Mouse (Mus musculus): ENCODE data around the gene Pex6. TPM values are rescaled to one million over a fixed set of nuclear protein-coding genes. Genes with fewer than 3 reads are reported as not detected.

The Pex6 gene
- polyA plus RNA-seq (2014; fragmentation: Nextera tagmentation; extraction: Ambion mirVana), result 10.4 and 10.5 TPM in 2 replicates

GRCm38 (mm10) chr17:46710959-46711597, at the start of gene Pex6:
Gene Pex6, plus strand, starts transcription at chr17:46711463.
- peak; percentile 75 for ATAC-seq (ENCODE audit: insufficient number of reproducible peaks, insufficient read depth, low FRiP score, low read depth)
- peak within 1 kb of the TSS; percentile 96 for H3K9ac ChIP-seq (ENCODE audit: low read length)
- peak within 1 kb of the TSS; percentile 94 to 99 for H3K4me3 ChIP-seq (ENCODE audit: control insufficient read depth in 1 of 2, insufficient read depth in 1 of 2, low read depth in 1 of 2, low read length in 2 of 2)
- H3K36me3 ChIP-seq (ENCODE audit: control insufficient read depth, insufficient read depth, low read length), result peaks cover 26% of the 10 kb centered on the region
- H3K9me3 ChIP-seq (ENCODE audit: control insufficient read depth, low read length), result no peaks in the 10 kb centered on the region
- H3K27me3 ChIP-seq (ENCODE audit: control insufficient read depth, insufficient read depth, low read length), result no peaks in the 10 kb centered on the region
- peaks cover 0 to 10% of the 10 kb centered on the region in 2 experiments; a peak in 3 of 4 replicates for H3K4me1 ChIP-seq (ENCODE audit: control insufficient read depth in 2 of 2, insufficient read depth in 2 of 2, low read length in 2 of 2)
- peak within 1 kb of the TSS; percentile 57 to 79 for H3K27ac ChIP-seq (replicated peaks in 1 of 2; ENCODE audit: control insufficient read depth in 1 of 2, insufficient read depth in 1 of 2, low read depth in 2 of 2, low read length in 2 of 2)
- 8% methylated on average over 36 of the region's 36 CpGs for WGBS
- peak within 1 kb of the TSS; percentile 93 for H3K4me2 ChIP-seq (ENCODE audit: low read length)

GRCm38 (mm10) chr17:46661981-46662380, 49.3 kb upstream of the Pex6 start:
- H3K4me3 ChIP-seq (ENCODE audit: control insufficient read depth in 1 of 2, insufficient read depth in 1 of 2, low read depth in 1 of 2, low read length in 2 of 2), result no peak overlapping the region
- no peak overlapping the region for H3K4me2 ChIP-seq (ENCODE audit: low read length)
- no peaks in the 10 kb centered on the region for H3K27me3 ChIP-seq (ENCODE audit: control insufficient read depth, insufficient read depth, low read length)
- H3K9ac ChIP-seq (ENCODE audit: low read length), result no peak overlapping the region
- 89% methylated on average over 12 of the region's 12 CpGs for WGBS
- H3K27ac ChIP-seq (replicated peaks in 1 of 2; ENCODE audit: control insufficient read depth in 1 of 2, insufficient read depth in 1 of 2, low read depth in 2 of 2, low read length in 2 of 2), result no peak overlapping the region
- no peaks in the 10 kb centered on the region for H3K4me1 ChIP-seq (ENCODE audit: control insufficient read depth in 2 of 2, insufficient read depth in 2 of 2, low read length in 2 of 2)
- no peaks in the 10 kb centered on the region for H3K9me3 ChIP-seq (ENCODE audit: control insufficient read depth, low read length)
- H3K36me3 ChIP-seq (ENCODE audit: control insufficient read depth, insufficient read depth, low read length), result peaks cover 100% of the 10 kb centered on the region
- no peak for ATAC-seq (ENCODE audit: insufficient number of reproducible peaks, insufficient read depth, low FRiP score, low read depth)

GRCm38 (mm10) chr17:46662730-46663129, 48.5 kb upstream of the Pex6 start:
- peaks cover 98% of the 10 kb centered on the region for H3K36me3 ChIP-seq (ENCODE audit: control insufficient read depth, insufficient read depth, low read length)
- no peak overlapping the region for H3K9ac ChIP-seq (ENCODE audit: low read length)
- no peak overlapping the region for H3K4me3 ChIP-seq (ENCODE audit: control insufficient read depth in 1 of 2, insufficient read depth in 1 of 2, low read depth in 1 of 2, low read length in 2 of 2)
- no peak for ATAC-seq (ENCODE audit: insufficient number of reproducible peaks, insufficient read depth, low FRiP score, low read depth)
- WGBS, result 84% methylated on average over 5 of the region's 5 CpGs
- no peaks in the 10 kb centered on the region for H3K9me3 ChIP-seq (ENCODE audit: control insufficient read depth, low read length)
- no peaks in the 10 kb centered on the region for H3K27me3 ChIP-seq (ENCODE audit: control insufficient read depth, insufficient read depth, low read length)
- no peak overlapping the region for H3K27ac ChIP-seq (replicated peaks in 1 of 2; ENCODE audit: control insufficient read depth in 1 of 2, insufficient read depth in 1 of 2, low read depth in 2 of 2, low read length in 2 of 2)
- H3K4me2 ChIP-seq (ENCODE audit: low read length), result no peak overlapping the region
- no peaks in the 10 kb centered on the region for H3K4me1 ChIP-seq (ENCODE audit: control insufficient read depth in 2 of 2, insufficient read depth in 2 of 2, low read length in 2 of 2)

- H3K27me3 ChIP-seq (ENCODE audit: control insufficient read depth, insufficient read depth, low read length), result no peaks in the 10 kb centered on the region
- 0 out of 2 replicates have a peak, but pooled peaks have one; percentile 40 for ATAC-seq (ENCODE audit: insufficient number of reproducible peaks, insufficient read depth, low FRiP score, low read depth)
- peaks cover under 1 to 1% of the 10 kb centered on the region in 2 experiments; a peak in 2 of 4 replicates for H3K4me1 ChIP-seq (ENCODE audit: control insufficient read depth in 2 of 2, insufficient read depth in 2 of 2, low read length in 2 of 2)
- H3K4me3 ChIP-seq (ENCODE audit: control insufficient read depth in 1 of 2, insufficient read depth in 1 of 2, low read depth in 1 of 2, low read length in 2 of 2), result no peak overlapping the region
- no peak overlapping the region for H3K4me2 ChIP-seq (ENCODE audit: low read length)
- no peaks in the 10 kb centered on the region for H3K9me3 ChIP-seq (ENCODE audit: control insufficient read depth, low read length)
- H3K36me3 ChIP-seq (ENCODE audit: control insufficient read depth, insufficient read depth, low read length), result peaks cover 83% of the 10 kb centered on the region
- no peak overlapping the region for H3K9ac ChIP-seq (ENCODE audit: low read length)
- WGBS, result 77% methylated on average over 16 of the region's 16 CpGs
- H3K27ac ChIP-seq (replicated peaks in 1 of 2; ENCODE audit: control insufficient read depth in 1 of 2, insufficient read depth in 1 of 2, low read depth in 2 of 2, low read length in 2 of 2), result no peak overlapping the region
Measured at GRCm38 (mm10) chr17:46667712-46668111, 43.6 kb upstream of the Pex6 start.

DNA sequence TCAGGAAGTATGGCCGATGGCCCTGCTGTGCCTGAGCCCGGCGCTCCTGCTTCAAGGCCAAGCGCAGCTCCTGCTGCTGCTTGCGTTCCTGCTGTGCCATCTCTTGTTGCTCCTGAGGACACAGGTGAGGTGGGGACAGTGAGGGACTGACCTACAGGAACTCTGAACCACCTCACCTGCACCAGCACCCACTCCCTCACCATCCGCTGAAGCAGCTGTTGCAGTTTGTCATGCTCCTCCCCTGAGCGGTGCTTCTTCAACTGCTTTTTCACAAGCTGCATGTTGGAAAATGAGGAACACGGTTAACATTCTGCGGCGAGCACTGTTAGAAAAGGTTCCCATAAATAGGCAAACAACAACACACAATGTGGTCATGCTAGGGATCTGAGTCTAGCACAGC, 41.4 kb upstream of the Pex6 start:
- Histone ChIP-seq H3K27ac (replicated peaks in 1 of 2; ENCODE audit: control insufficient read depth in 1 of 2, insufficient read depth in 1 of 2, low read depth in 2 of 2, low read length in 2 of 2) (no peak overlapping the region), H3K36me3 (ENCODE audit: control insufficient read depth, insufficient read depth, low read length) (peaks cover 69% of the 10 kb centered on the region), H3K4me3 (ENCODE audit: control insufficient read depth in 1 of 2, insufficient read depth in 1 of 2, low read depth in 1 of 2, low read length in 2 of 2) (no peak overlapping the region), H3K27me3 (ENCODE audit: control insufficient read depth, insufficient read depth, low read length) (no peaks in the 10 kb centered on the region), H3K4me1 (ENCODE audit: control insufficient read depth in 2 of 2, insufficient read depth in 2 of 2, low read length in 2 of 2) (peaks cover 10 to 13% of the 10 kb centered on the region in 2 experiments), H3K9me3 (ENCODE audit: control insufficient read depth, low read length) (no peaks in the 10 kb centered on the region), H3K9ac (ENCODE audit: low read length) (no peak overlapping the region), H3K4me2 (ENCODE audit: low read length) (no peak overlapping the region)
- no peak for ATAC-seq (ENCODE audit: insufficient number of reproducible peaks, insufficient read depth, low FRiP score, low read depth)
- WGBS, result 94% methylated on average over 10 of the region's 10 CpGs

- peaks cover 69% of the 10 kb centered on the region for H3K36me3 ChIP-seq (ENCODE audit: control insufficient read depth, insufficient read depth, low read length)
- H3K4me2 ChIP-seq (ENCODE audit: low read length), result peak within 1 kb of the TSS; percentile 81
- peak; percentile 82 for ATAC-seq (ENCODE audit: insufficient number of reproducible peaks, insufficient read depth, low FRiP score, low read depth)
- peak within 1 kb of the TSS; percentile 86 for H3K9ac ChIP-seq (ENCODE audit: low read length)
- peak within 1 kb of the TSS; percentile 79 to 94 for H3K4me3 ChIP-seq (ENCODE audit: control insufficient read depth in 1 of 2, insufficient read depth in 1 of 2, low read depth in 1 of 2, low read length in 2 of 2)
- 1% methylated on average over 43 of the region's 43 CpGs for WGBS
- peak within 1 kb of the TSS; percentile 80 to 86 for H3K27ac ChIP-seq (replicated peaks in 1 of 2; ENCODE audit: control insufficient read depth in 1 of 2, insufficient read depth in 1 of 2, low read depth in 2 of 2, low read length in 2 of 2)
- H3K4me1 ChIP-seq (ENCODE audit: control insufficient read depth in 2 of 2, insufficient read depth in 2 of 2, low read length in 2 of 2), result peaks cover 18 to 24% of the 10 kb centered on the region in 2 experiments
- H3K9me3 ChIP-seq (ENCODE audit: control insufficient read depth, low read length), result no peaks in the 10 kb centered on the region
- no peaks in the 10 kb centered on the region for H3K27me3 ChIP-seq (ENCODE audit: control insufficient read depth, insufficient read depth, low read length)
Measured at GRCm38 (mm10) chr17:46673850-46674529, 37.3 kb upstream of the Pex6 start, which contains the start of gene Rrp36. Gene Rrp36, minus strand, starts transcription at chr17:46674352.

DNA sequence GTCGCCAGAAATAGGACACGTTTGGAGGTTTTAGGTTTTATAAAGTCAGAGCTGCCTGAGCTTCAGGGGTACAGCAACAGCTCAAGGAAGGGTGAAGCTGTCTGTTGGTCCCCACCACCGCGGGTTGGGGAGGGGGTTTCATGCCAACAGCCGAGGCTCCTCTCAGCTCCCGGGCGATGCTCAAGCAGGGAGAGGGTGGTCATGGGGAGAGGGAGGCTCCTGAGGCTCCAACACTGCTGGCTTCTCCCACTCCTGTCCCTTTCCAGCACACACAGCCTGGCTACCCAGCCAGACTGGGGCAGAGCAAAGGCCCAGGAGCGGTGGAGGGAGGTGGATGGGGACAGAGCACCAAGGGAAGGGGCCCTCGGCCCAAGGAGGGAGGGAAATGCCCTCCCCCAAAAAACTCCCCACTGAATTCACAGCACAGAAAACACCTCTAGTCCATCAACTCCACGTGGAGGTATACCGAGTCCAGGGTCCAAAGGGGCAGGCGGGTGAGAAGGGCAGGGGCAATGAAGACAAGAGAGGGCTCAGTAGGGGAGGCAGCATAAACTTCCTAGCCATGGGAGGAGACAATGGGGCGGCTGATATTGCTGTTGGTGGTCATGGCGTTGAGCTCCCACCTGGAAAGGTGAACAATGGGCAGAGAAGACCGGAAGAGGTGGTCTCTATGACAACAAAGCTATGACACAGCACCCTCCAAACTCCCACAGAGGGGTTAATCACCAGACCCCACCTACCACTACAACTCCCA, 36.6 kb upstream of the Pex6 start:
- no peaks in the 10 kb centered on the region for H3K27me3 ChIP-seq (ENCODE audit: control insufficient read depth, insufficient read depth, low read length)
- 0 out of 2 replicates have a peak, but pooled peaks have one; percentile 0 for ATAC-seq (ENCODE audit: insufficient number of reproducible peaks, insufficient read depth, low FRiP score, low read depth)
- WGBS, result 19% methylated on average over 15 of the region's 15 CpGs
- no peaks in the 10 kb centered on the region for H3K9me3 ChIP-seq (ENCODE audit: control insufficient read depth, low read length)
- H3K4me2 ChIP-seq (ENCODE audit: low read length), result peak overlapping the region; percentile 81
- peak overlapping the region; percentile 79 to 94 for H3K4me3 ChIP-seq (ENCODE audit: control insufficient read depth in 1 of 2, insufficient read depth in 1 of 2, low read depth in 1 of 2, low read length in 2 of 2)
- peak overlapping the region; percentile 86 for H3K9ac ChIP-seq (ENCODE audit: low read length)
- H3K27ac ChIP-seq (replicated peaks in 1 of 2; ENCODE audit: control insufficient read depth in 1 of 2, insufficient read depth in 1 of 2, low read depth in 2 of 2, low read length in 2 of 2), result peak overlapping the region; percentile 75 to 80
- peaks cover 21 to 31% of the 10 kb centered on the region in 2 experiments for H3K4me1 ChIP-seq (ENCODE audit: control insufficient read depth in 2 of 2, insufficient read depth in 2 of 2, low read length in 2 of 2)
- H3K36me3 ChIP-seq (ENCODE audit: control insufficient read depth, insufficient read depth, low read length), result peaks cover 62% of the 10 kb centered on the region
